Mouse (Mus musculus): ENCODE measurements around the gene Muc2. TPM values are rescaled to one million over a fixed set of nuclear protein-coding genes. Genes with fewer than 3 reads are reported as not detected.

Gene Muc2
- polyA plus RNA-seq, 1 experiment from 2014 or later = 0.29 TPM

- no peak for DNase-seq (ENCODE audit: low spot score)
- Histone ChIP-seq H3K9me3 (replicated peaks) (no peaks in the 10 kb centered on the region), H3K27ac (no peak overlapping the region), H3K4me1 (0 out of 2 replicates have a peak, but pooled peaks cover 4% of the 10 kb centered on the region), H3K36me3 (no peaks in the 10 kb centered on the region), H3K4me3 (no peak overlapping the region), H3K27me3 (ENCODE audit: low read depth, poor library complexity, severe bottlenecking) (no peaks in the 10 kb centered on the region)
- WGBS = 89% methylated on average over 5 of the region's 5 CpGs
Measured at GRCm38 (mm10) chr7:141776199-141776598, 86.1 kb downstream of the Muc2 start.

GRCm38 (mm10) chr7:141788677-141789452 lies 98.7 kb downstream of the Muc2 start, which contains the start of gene Muc5ac:
Gene Muc5ac, plus strand, starts transcription at chr7:141788972.
- Histone ChIP-seq H3K4me3 (no peak within 1 kb of the TSS), H3K4me1 (no peaks in the 10 kb centered on the region), H3K36me3 (no peaks in the 10 kb centered on the region), H3K9me3 (replicated peaks) (no peaks in the 10 kb centered on the region), H3K27me3 (ENCODE audit: low read depth, poor library complexity, severe bottlenecking) (no peaks in the 10 kb centered on the region), H3K27ac (no peak within 1 kb of the TSS)
- 84% methylated on average over 6 of the region's 6 CpGs for WGBS
- DNase-seq (ENCODE audit: low spot score) = no peak

- H3K9me3 ChIP-seq (replicated peaks) = no peaks in the 10 kb centered on the region; the same call in 1 of the 2 replicates
- no peak for DNase-seq (ENCODE audit: low spot score)
- no peak overlapping the region for H3K27ac ChIP-seq
- no peaks in the 10 kb centered on the region for H3K4me1 ChIP-seq
- no peaks in the 10 kb centered on the region for H3K36me3 ChIP-seq
- H3K27me3 ChIP-seq (ENCODE audit: low read depth, poor library complexity, severe bottlenecking) = no peaks in the 10 kb centered on the region
- no peak overlapping the region for H3K4me3 ChIP-seq
- WGBS = 92% methylated on average over 1 of the region's 1 CpGs
Measured at GRCm38 (mm10) chr7:141794251-141794650, 104.1 kb downstream of the Muc2 start.

- 93% methylated on average over 7 of the region's 7 CpGs for WGBS
- H3K36me3 ChIP-seq = no peaks in the 10 kb centered on the region
Measured at GRCm38 (mm10) chr7:141803206-141803605, 113.1 kb downstream of the Muc2 start.

More at GRCm38 (mm10) chr7:141803206-141803605, 113.1 kb downstream of the Muc2 start:
- H3K9me3 ChIP-seq (replicated peaks) = no peaks in the 10 kb centered on the region
- H3K27me3 ChIP-seq (ENCODE audit: low read depth, poor library complexity, severe bottlenecking) = no peaks in the 10 kb centered on the region
- H3K27ac ChIP-seq = no peak overlapping the region
- H3K4me3 ChIP-seq = no peak overlapping the region
- no peaks in the 10 kb centered on the region for H3K4me1 ChIP-seq
- no peak for DNase-seq (ENCODE audit: low spot score)

Other genes starting within 250 kb of the Muc2 start
- 26.8 and 30.0 TPM in 2 replicates for gene Pidd1, start 246.3 kb upstream of the Muc2 start, polyA plus RNA-seq (2016; fragmentation: Nextera tagmentation; extraction: Ambion mirVana)
- 1,138 and 1,369 TPM in 2 replicates for gene Rplp2, start 243.0 kb upstream of the Muc2 start, polyA plus RNA-seq (2016; fragmentation: Nextera tagmentation; extraction: Ambion mirVana)
- 11.6 and 12.4 TPM in 2 replicates for gene Pnpla2, start 235.1 kb upstream of the Muc2 start, polyA plus RNA-seq (2016; fragmentation: Nextera tagmentation; extraction: Ambion mirVana)
- gene Cracr2b, start 229.2 kb upstream of the Muc2 start, polyA plus RNA-seq (2016; fragmentation: Nextera tagmentation; extraction: Ambion mirVana) = 7.0 and 7.8 TPM in 2 replicates
- gene Cd151, start 222.9 kb upstream of the Muc2 start, polyA plus RNA-seq (2016; fragmentation: Nextera tagmentation; extraction: Ambion mirVana) = 14.0 and 15.8 TPM in 2 replicates
- gene Polr2l, start 215.2 kb upstream of the Muc2 start, polyA plus RNA-seq (2016; fragmentation: Nextera tagmentation; extraction: Ambion mirVana) = 77.2 and 86.8 TPM in 2 replicates
- 25.0 and 36.9 TPM in 2 replicates for gene Tspan4, start 215.1 kb upstream of the Muc2 start, polyA plus RNA-seq (2016; fragmentation: Nextera tagmentation; extraction: Ambion mirVana)
- gene Chid1, start 150.5 kb upstream of the Muc2 start, polyA plus RNA-seq (2016; fragmentation: Nextera tagmentation; extraction: Ambion mirVana) = 26.7 and 27.3 TPM in 2 replicates
- gene Ap2a2, start 128.2 kb upstream of the Muc2 start, polyA plus RNA-seq (2016; fragmentation: Nextera tagmentation; extraction: Ambion mirVana) = 84.6 and 92.5 TPM in 2 replicates
- 0.14 and 0.15 TPM in 2 replicates for gene Muc6, start 35.0 kb upstream of the Muc2 start, polyA plus RNA-seq (2016; fragmentation: Nextera tagmentation; extraction: Ambion mirVana)
- gene Muc5ac, start 98.6 kb downstream of the Muc2 start, polyA plus RNA-seq (2016; fragmentation: Nextera tagmentation; extraction: Ambion mirVana) = not detected in 2 replicates
- 0.01 TPM in 2 replicates for gene Muc5b, start 148.7 kb downstream of the Muc2 start, polyA plus RNA-seq (2016; fragmentation: Nextera tagmentation; extraction: Ambion mirVana)
- gene Tollip, start 228.2 kb downstream of the Muc2 start, polyA plus RNA-seq (2016; fragmentation: Nextera tagmentation; extraction: Ambion mirVana) = 41.1 and 45.7 TPM in 2 replicates

All from limb, embryonic 10.5 days (tissue).